Mouse (Mus musculus) spleen, adult 2 months (tissue): ENCODE measurements at regions not wholly inside any gene's neighbourhood (a gene's known extent, or its start where the extent isn't known, plus 50 kb on each side); places are given as distances from the start of the nearest gene placed in this dataset.

Source experiments
- CTCF ChIP-seq: fragments of 200-500 bp; IDR thresholded peaks from 2 replicates; pipeline ENCODE4 v1.5.1; 2011; ENCODE audit warnings: mild to moderate bottlenecking, inconsistent platforms; ENCODE audit not compliant: insufficient read depth, insufficient read length, insufficient replicate concordance; ENCODE audit errors: extremely low read depth
- POLR2A ChIP-seq: fragments of 200-500 bp; IDR thresholded peaks from 2 replicates; pipeline ENCODE4 v1.6.1; 2011; ENCODE audit warnings: low read depth, low read length, inconsistent platforms

DNA sequence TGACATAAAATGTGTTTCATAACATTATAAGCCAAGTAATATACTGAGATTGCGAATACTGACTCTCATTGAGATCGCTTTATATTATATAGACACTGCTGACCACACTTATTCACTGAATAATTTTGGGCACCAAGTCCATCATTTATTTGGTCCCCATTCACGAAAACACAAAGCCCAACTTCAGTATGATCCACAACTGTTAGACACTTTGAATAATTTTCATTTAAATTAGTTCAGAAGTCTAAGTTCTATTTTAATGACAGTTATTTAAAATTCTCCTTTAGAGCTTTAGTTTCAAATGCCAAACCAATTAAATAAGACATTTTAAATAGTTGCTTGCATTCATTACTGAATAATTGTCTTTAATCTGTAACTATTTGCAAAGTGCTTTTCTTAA lies 240.2 kb upstream of the Ptprz1 start:
- TF ChIP-seq CTCF (no peak), POLR2A (no peak)
